Mouse (Mus musculus): ENCODE measurements around the gene Ascc1.

Gene Ascc1

DNA sequence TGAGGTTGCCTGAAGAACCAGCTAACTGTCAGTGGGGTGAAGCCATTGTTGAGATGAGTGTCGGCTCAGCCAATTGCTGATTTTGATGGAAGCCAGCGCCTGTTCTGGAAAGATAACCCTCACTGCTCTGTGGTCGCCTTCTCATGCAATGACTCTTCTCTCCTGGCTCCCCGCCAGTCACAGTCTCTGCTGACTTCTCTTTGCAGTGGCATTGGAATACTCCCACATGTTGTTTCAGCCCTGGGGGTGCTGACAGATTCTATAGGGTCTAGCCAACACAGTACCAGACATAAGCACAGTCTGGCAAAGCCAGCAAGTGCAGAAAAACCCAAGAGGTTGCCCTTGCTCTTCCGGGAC lies 75.9 kb downstream of the Ascc1 start:
- DNase-seq (ENCODE audit: low read depth, low spot score), result no peak

DNA sequence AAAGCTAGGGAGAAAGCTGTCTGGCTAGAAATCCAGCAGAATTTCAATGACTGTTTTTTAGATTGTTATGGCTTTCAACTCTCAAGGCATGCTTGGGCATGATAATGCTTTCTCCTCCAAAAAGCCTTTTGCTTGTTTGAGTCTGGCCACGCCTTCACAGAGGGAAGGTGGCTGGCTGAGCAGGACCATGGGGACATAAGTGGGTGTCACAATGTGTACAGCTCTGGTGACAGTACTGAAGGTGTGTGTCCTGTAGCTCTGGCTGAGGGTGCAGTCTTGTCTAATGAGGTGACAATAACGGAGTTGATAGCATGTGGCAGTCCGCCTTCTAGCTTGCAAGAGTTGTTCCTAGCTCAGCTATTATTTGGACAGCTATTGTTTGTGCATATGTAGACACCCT lies 77.6 kb downstream of the Ascc1 start:
- DNase-seq (ENCODE audit: low read depth, low spot score), result no peak

DNA sequence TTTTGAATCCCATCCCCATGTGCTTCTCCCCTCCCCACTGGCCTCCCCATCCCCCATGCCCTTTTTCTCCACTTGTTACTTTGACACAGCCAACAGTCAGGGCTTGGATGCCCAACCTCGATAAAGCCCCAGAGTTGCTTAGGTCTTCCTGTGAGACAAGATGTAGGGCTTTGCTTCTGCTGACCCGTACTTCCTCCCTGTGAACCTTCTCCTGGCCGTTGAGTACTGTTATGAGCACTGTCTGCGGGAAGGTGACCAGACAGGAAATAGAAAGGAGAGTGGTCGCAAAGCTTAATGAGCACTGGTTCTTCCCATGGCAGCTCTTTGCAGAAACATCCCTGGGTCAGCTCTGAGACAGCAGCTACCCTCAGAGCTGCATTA lies 78.0 kb downstream of the Ascc1 start:
- no peak for DNase-seq (ENCODE audit: low read depth, low spot score)

DNA sequence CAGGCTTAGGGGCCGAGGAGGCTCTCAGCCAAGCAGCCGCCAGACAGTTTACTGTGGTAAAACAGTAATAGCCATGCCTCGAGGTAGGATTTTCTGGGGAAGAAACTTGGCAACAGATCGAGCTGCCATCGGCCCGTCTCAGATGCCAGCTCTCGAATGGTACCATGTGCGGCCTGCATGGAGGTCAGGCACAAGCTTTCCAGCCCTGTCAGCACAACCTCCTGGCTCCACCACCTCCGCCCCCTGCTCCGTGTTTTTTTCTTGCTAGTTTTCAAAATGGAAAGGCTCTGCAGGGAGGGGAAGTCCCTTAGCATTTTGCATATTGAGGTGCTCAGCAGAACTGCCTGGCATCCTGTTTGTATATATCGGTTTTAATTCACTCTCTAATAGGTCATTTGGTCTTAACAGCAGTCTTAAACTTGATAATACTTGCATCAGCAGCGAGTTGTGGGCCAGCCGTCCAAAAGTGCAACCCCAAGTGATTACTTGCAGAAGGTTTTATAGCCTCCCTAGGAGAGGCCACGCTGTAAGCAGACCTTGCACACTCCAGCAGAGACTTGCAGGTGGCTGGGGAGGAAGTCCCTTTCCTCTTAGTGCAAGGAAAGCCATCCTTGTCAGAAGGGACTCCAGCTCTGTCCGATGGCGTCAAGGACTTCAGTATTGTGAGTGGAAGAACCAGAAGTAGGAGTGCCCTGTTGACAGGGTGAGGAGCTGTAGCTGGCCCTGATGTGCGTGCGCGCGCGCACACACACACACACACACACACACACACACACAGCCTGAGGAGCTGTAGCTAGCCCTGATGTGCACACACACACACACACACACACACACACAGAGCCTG lies 78.6 kb downstream of the Ascc1 start:
- no peak for DNase-seq (ENCODE audit: low read depth, low spot score)

DNA sequence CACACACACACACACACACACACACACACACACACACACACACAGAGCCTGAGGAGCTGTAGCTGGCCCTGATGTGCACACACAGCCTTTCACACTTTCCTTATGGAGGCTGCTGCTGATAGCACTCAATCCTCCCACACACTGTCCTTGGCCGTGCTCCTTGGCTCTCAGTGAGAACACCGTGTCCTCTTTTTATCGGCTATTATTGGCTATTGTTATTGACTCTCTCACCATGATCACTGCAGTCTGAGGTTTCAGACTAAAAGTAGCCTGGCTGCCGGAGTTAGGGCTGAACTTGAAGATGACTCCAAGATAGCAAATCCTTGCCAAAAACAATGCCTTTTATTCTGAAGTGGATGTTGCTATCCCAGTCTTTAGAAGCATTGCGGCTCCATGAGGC lies 79.3 kb downstream of the Ascc1 start:
- DNase-seq (ENCODE audit: low read depth, low spot score), result no peak

DNA sequence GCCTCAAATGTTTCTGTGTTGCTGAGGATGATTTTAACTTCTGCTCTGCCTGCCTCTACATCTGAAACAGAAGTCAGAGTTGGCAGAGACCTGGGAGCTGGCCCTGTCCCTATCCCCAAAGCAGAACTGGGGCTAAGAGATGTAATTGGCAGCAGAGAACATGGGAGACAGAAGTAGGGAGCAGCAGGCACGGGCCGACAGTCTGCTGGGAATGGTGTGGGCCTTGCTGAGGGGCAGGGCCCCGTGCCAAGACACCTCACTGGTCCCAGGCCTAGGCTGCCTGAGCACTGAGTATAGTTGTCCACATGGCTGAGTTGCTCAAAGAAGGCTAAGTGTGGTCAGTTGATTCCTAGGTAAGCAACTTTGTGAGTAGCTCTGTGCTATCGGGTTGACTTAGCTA lies 81.5 kb downstream of the Ascc1 start:
- DNase-seq (ENCODE audit: low read depth, low spot score), result no peak

DNA sequence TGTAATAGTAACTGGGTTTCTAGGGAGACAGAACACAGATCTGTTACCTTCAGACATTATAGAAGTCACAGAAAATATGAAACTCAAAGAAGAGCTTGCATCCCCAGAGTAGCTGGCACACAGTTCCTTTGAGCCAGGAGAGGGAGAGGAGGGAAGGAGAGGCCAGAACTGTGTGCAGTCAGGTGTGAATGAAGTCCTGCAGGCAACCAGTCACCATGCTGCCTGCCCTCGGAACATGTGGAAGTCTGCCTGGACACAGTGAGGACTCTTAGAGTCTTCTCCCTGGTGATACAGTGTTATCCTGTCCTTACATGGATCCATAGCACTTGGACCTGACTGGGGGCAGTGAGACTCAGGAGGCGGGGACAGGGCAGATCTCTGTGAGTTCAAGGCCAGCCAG lies 89.7 kb downstream of the Ascc1 start:
- no peak for DNase-seq (ENCODE audit: low read depth, low spot score)

DNA sequence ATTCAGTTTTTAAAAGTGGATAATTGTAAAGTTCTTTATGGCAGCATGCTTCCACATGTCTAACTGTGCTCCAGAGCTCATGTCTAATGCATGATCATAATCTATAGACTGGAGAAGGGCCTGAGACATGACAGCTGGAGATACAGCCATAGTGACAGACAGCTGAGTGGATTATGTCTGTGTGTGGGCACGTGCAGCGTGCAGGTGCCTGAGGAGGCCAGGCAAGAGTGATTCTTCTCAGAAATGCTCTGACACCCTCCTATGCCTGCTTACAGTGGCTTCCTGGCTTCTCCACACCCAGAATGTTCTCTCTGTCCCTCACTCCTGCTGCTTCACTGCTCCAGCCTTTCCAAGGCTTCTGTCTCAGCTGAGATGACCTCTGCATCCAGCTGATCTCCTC lies 91.1 kb downstream of the Ascc1 start:
- no peak for DNase-seq (ENCODE audit: low read depth, low spot score)

DNA sequence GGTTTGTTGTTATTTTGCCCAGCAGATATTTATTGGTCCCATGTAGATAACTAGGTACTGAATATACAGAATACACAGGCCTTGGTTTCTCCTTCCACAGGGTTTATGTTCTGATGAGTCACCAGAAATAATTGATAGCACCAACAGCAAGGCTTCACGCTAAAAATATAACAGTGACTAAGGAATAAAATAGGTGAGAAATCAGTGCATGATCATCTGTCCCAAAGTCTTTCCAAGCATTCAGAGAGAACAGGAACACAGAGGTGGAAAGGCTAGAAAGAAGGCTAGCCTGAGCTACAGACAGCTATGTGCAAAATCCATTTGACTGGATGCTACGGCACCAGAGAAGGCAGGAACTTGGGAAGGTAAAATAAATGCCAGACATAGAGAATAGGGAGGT lies 93.0 kb downstream of the Ascc1 start:
- DNase-seq (ENCODE audit: low read depth, low spot score), result no peak

DNA sequence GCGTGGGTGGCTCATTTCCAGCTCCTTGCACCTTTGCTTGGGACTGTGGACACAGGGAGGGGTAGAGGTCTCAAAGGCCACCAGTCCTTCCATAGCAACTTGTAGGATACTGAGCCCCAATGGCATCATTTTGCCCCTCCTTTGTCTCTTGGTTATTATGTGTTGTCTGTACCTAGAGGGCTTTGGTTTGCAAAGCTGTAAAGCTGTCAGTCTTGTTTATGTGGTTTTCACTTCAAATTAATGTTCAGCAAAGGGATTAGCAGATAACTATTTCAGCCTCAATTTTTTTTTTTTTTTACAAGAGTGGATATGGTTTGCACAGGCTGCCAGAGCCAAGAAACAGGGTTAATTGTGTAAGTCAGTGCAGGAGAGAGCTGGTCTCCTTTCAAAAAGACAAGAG lies 93.7 kb downstream of the Ascc1 start:
- DNase-seq (ENCODE audit: low read depth, low spot score), result no peak

DNA sequence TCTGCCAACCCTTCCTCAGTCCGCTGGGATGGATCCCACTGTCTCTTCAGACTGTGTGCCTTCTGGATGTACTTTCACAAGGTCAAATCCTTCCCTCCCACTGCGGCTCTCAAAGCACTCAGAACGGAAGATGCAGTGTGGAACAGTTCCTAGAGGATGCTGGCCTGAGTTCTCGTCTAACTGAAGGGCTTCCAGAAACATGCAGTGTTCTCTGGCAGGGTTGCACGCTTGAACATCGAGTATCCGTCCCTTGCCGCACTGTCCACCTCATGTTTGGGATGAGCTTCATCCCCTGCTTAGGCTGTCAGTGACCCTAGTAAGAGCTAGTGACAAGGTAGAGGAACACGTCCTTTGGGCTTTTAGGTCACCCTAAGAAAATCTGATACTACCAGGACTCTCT lies 94.5 kb downstream of the Ascc1 start:
- DNase-seq (ENCODE audit: low read depth, low spot score), result no peak

DNA sequence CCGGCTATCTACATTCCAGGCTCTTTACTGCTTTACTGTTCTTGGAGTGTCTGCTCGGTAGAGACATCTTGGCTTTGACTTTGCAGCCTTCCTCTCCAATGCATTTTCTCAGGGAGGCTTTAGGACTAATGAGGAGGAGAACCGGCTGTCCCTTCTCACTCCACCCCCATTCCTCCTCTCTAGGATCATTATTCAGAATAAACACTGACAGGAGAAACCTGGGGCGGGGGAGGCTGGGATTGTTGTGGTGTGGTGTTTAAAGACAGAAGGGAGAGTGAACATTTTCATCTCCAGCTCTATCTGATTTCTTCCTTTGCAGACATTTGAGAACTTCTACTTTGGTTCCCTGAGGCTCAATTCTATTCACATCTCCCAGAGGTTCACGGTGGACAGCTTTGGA lies 95.2 kb downstream of the Ascc1 start:
- no peak for DNase-seq (ENCODE audit: low read depth, low spot score)

DNA sequence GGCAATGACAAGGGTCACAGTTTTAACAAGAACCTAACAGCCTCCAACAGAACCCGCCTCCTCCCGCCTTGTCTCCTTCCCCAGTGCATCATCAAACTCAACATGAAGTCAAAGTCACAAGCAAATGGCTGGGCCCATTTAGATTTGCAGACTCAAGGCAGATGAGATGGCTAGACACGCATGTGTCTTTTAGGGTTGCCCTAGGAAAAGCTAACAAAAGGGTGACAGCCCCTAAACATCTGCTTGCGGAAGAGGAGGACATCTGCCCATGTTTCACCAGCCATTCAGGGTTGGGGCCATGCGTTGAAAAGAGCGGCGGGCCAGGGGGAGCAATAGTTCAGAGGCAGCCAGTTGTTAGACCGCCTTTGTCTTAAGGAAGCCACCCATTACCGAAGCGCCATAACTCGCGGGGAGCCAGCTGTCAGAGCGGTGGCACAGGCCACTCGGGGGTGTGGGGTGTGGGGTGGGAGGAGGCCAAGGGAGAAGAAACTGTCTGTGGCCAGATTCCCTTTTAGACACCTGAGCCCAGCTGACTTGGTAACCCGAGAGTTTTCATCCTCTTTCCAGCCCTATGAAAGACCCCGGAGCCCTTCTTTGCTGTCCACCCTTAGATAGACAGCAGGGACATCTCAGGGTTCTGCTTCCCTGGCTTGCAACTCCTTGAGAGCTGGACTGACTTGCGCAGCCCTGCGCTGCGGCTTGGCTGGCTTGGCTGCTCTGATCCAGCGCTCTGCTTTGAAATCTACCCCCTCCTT lies 103.0 kb downstream of the Ascc1 start:
- DNase-seq (ENCODE audit: low read depth, low spot score), result no peak

DNA sequence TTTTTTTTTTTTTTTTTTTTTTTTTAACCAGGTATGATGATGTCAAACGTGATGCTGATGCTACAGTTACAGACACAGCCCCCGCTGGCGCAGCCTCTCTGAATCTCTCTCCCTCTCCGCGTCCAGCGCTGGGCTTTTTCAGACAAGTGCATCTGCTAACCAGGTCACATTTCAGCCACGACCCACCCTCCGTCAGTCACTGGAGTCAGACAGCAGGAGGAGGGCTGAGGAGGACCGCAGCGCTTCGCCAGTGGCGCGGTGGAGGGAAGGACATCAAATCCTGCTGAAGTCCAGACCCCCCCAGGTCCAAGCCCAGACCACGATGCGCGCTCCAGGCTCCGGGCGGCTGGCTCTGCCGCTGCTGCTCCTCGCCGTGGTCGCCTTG lies 103.5 kb downstream of the Ascc1 start, which contains the start of gene Spock2:
Gene Spock2 (plus strand): TSS at position 74 of the 385 bp plus-strand sequence.
- DNase-seq (ENCODE audit: low read depth, low spot score), result no peak

DNA sequence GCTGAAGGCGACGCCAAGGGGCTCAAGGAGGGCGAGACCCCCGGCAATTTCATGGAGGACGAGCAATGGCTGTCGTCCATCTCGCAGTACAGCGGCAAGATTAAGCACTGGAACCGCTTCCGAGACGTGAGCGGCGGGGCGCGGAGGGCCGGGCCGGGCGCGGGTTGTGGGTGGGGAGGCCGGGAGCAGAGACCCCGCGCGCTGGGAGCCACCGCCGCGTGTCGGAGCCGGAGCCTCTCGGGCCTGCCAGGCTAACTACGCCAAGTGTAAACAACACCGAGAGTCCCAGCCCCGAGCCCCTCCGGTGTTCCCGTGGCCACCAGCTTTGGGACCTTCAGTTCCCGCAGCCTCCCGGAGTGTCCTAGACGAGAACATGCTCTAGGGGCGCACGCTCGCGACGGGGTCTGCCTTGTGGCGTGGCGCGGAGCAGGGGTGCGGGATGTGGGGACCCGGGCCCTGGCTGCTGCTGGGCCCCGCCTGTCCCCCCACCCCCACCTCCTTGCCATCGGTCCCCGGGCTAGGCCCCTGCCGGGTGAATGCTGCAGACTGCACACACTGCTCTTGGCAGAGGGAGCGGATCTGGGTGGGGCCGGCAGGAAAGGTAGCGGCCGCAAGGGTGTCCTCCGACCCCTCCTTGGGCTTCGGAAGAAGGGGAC lies 104.1 kb downstream of the Ascc1 start:
- no peak for DNase-seq (ENCODE audit: low read depth, low spot score)

DNA sequence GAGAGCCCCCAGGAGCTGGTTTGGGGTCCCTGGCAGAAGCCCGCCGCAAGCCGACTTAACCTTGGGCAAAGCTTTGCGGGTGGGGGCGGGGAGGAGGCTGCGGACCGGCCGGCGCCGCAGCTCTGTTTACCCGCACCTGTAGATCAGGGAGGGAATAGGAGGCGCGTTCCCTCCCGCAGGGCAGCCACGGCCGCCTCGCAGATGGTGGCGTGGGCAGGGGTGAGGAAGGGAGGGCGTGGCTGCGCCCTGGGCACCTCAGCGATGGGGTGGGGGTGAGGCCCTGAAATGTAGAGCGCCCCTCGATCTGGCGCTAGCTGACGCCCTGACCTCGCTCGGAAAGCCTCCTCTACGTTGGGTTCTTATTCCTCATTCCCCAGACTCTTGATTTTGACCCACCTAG lies 104.8 kb downstream of the Ascc1 start:
- DNase-seq (ENCODE audit: low read depth, low spot score), result no peak

DNA sequence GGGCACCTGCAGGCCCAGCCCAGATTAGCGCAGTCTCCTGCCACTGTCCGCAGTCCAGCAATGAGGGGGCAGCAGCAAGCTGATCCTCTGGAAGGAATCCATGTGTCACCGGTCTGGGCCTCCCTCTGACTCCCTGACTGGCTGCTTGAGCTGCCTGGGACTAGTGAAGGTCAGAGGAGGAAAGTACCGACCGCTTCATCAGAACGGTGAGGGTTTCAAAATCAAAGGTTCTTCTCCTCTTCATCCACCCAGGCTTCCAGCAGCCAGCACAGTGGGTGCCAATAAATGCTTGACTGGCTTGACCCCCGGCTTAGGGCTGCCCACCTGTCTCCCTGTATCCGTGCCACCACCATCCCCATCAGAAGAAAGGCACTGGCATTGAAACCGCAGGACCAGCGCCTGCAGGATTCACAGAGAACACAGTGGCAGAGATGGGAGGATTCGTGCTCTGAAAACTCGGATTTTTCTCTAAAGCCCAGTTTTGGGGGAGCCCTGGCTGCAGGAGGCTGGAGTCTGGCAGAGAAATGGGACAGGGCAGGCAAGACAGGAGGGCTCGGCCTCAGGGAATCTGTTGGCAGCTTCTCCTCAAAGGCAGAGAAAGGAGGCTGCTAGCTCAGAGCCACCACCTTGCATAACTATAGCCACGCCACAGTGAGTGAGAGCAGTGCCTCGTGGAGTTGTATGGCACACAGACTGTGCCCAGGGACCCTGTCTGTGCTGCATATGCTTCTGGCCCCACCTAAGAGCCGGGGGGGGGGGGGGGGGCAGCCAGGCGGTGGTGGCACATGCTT lies 105.9 kb downstream of the Ascc1 start:
- no peak for DNase-seq (ENCODE audit: low read depth, low spot score)

DNA sequence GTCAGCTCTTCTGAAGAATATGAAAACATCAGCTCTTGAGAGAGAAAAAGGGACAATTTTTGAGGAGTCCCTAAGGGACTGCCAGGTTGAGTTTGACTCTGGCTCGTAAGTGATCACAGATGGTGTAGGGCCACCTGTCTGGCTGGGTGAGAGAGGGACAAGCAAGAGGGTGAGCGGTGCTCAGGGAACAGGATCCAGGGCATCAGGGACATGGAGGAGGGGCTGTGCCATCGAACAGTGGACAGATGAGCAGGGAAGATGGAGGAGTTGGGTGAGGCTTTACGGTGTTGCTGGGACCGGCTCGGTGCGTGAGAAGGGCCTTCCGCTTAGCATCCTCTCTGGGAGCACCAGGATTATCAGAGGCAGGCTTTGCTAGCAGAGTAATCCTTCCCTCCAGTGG lies 106.7 kb downstream of the Ascc1 start:
- DNase-seq (ENCODE audit: low read depth, low spot score), result no peak

DNA sequence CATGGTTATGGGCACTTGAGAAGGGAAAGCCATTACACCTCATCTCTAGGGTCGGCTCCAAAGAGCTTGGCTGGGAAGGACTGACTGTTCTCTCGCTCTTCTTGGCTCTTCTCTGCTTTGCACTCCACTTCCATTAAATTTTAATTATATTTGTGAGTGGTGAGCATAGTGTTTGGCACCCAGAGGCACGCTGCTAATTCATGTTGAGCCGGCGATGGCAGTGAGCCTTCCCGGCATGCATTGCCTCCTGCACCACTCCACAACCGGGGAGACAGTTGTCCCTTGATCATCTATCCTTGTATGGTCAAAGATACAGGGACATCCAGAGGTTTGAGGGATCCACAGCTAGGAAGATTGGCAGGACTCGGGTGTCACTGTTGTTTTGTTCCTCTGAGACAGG lies 107.4 kb downstream of the Ascc1 start:
- no peak for DNase-seq (ENCODE audit: low read depth, low spot score)

DNA sequence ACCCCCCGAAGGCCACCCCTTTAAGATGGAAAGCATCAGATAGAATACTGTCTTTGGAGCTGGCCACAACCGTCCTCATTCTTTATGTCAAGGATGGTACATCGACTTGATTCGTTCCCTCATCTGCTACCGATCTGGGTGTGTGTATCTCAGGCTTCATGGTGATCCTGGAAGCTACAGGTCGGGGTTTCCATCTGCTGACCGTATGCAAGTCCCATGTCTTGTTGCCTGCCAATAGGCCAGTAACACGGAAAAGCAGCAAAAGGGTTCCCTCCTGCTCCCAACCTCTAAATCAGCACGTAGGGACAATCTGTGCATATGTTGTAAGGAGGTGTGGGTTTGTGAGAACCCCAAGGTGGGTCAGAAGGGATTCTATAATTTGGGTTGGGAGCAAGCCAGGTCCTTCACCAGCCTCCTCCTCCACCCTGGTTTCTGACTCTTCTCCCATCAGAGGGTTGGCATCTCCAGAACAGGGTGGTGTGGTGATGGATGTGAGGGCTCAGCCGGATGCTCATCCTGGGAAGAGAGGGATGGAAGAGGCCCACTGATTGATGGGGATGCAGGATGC lies 108.4 kb downstream of the Ascc1 start:
- no peak for DNase-seq (ENCODE audit: low read depth, low spot score)

DNA sequence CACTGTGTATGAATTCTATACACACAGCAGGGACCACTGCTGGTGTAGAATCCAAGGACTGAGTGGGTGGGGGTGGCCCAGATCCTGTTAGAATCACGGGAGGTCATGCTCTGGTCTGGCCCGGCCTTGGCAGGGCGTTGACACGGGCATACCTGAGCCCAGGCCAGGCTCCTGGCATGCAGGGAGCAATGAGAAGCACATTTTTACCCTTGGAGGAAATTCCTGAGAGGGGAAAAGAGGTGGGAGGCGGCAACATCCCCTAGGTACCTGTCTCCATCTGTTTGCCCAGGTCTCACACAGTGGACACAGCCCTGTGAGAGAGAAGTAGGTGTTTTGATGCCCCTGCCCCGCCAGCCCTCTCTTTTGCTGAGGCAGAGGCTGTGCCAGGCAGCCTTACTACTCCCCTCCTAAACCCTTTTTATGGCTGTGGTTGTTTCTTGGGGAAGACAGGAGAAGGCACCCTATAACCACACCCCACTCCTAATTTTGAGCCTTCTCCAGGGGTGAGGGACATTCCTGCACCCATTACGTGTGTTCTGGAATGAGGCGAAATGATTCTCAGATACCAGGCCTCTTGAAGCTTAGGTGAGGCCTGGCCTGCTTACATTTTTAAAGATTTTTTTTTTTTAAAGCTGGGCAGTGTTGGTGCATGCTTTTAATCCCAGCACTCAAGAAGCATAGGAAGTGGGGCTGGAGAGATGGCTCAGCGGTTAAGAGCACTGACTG lies 111.5 kb downstream of the Ascc1 start:
- no peak for DNase-seq (ENCODE audit: low read depth, low spot score)

Measured in embryo, embryonic 11.5 days (tissue).